Mouse (Mus musculus): Measurements from ENCODE around the gene Bcat1. TPM values are rescaled to one million over a fixed set of nuclear protein-coding genes. Genes with fewer than 3 reads are reported as not detected.

Bcat1 gene
- total RNA-seq, 2 experiments from 2014 or later: 6.8 to 8.8 TPM

DNA sequence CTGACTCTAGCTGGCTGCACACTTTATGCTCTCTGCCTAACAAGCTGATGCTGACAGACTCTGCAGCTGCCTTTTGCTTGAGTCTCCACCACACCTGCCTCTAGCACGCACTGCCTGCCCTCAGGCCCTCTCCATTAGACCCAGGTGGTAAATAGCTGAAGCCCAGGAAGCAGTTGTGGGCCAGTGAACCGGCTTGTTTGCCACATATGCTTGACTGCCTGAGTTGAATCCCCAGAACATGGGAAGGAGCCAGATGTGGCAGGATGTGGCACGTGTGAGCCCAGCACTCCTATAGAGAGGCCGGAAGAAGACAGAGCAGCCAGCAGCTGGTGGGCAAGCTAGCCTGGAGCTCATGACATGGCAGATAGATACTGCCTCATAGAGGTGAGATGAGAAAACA lies 55.4 kb downstream of the Bcat1 start:
- intact Hi-C loops (cut with DNase I; ENCODE audit: low total_unique reads): no loop called here
- no peak for DNase-seq

DNA sequence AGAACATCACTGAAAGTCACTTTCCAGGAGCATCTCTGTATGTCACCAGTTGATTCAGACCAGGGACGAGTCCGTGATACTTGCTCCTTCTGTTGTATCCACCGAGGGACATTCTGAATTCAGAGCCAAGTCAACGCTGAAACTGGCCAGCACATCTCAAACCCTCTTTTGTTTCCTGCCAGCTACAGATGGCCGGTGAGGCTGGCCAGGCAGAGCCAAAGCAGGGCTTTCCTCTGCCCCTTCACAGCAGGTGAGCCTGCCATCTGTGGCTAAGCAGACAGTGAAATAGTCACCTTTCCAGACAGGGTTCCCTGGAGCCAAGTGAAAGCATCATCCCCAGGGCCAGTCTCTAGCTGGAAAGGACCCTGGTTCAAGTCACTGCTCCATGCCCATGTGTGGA lies 57.7 kb downstream of the Bcat1 start:
- intact Hi-C loops (cut with DNase I; ENCODE audit: low total_unique reads): no loop called here

DNA sequence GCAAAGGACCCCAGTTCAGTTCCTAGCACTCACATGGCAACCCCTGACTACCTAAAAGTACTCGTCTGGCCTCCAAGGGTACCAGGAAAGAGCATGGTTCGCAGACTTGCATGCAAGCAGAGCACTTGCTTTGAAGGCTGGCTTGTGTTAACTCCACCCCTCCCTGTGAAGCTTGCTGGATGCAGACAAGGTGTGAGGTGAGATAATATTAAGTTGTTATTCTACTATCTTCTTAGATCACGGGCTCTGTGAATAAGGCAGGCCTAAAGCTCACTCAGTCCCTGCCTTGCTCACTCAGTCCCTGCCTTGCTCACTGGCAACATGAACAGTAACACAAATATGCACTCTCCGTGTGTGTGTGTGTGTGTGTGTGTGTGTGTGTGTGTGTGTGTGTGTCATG lies 58.5 kb downstream of the Bcat1 start:
- intact Hi-C loops (cut with DNase I; ENCODE audit: low total_unique reads): no loop called here
- DNase-seq: no peak

More for the DNA sequence above, 57.7 kb downstream of the Bcat1 start:
- DNase-seq: no peak

DNA sequence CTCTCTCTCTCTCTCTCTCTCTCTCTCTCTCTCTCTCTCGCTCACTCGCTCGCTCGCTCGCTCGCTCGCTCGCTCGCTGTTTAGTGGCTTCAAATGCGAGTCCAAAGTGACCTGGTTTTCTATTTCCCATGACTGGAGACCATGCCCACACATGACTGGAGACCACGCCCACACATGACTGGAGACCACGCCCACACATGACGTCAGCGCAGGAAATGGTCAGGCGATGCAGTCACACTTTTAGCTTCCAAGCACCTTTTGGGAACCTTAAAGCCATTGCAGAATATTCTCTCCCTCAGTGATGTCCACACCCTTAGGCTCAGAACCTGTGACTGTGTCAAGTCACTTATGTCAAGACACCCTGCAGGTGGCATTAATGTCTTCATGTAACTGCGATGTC lies 59.3 kb downstream of the Bcat1 start:
- intact Hi-C loops (cut with DNase I; ENCODE audit: low total_unique reads): no loop called here
- DNase-seq: no peak

DNA sequence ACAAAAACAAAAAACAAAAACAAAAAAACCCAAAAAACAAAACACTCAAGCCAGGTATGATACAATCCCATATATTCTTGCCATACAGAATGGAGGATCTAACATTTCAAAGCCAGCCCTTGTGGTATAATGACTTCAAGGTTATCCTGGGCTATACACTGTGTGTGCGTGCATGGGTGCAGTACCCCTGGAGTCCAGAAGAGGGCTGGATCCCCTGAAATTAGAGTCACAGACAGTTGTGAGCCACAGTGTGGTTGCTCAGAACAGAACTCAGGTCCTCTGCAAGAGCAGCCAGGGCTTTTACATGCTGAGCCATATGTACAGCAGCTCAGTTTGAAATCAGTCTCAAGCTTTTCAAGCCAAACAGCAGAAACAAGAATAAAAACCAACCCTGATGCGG lies 61.0 kb downstream of the Bcat1 start:
- intact Hi-C loops (cut with DNase I; ENCODE audit: low total_unique reads): no loop called here
- no peak for DNase-seq

DNA sequence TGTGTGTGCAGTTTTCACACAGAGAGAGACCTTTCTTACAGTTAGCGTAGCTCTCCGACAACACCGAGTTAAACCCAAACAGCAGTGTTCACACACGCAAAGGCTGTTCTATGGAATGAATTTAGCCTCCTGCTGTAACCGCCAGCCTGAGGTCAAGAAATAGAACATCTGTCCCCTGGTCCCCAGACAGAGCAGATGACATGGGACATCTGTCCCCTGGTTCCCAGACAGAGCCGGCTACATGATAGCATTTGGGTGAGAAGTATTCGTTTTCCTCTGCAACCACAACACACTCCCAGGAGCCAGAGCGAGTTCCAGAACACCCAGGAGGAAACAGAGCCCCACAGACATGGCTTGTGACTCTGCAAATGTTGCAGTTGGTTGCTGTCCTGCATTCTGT lies 63.3 kb downstream of the Bcat1 start:
- intact Hi-C loops (cut with DNase I; ENCODE audit: low total_unique reads): no loop called here
- DNase-seq: no peak

DNA sequence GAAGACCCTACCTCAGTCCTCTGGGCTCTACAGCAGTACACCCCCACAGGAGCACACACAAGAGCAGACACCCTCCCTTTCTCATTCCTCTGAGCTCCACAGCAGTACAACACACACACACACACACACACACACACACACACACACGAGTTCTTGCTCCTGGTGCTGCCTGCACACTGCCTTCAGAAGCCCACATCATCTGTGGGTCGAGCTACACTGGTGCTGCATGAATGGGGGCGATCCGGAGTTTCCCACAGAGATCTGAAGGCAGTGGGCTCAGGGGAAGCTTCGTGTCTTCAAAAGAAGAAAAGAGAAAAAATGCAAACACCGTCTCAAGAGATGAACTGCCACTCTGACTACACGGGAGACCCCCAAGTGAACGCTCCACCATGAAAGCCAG lies 64.8 kb downstream of the Bcat1 start:
- intact Hi-C loops (cut with DNase I; ENCODE audit: low total_unique reads): no loop called here
- DNase-seq: no peak

DNA sequence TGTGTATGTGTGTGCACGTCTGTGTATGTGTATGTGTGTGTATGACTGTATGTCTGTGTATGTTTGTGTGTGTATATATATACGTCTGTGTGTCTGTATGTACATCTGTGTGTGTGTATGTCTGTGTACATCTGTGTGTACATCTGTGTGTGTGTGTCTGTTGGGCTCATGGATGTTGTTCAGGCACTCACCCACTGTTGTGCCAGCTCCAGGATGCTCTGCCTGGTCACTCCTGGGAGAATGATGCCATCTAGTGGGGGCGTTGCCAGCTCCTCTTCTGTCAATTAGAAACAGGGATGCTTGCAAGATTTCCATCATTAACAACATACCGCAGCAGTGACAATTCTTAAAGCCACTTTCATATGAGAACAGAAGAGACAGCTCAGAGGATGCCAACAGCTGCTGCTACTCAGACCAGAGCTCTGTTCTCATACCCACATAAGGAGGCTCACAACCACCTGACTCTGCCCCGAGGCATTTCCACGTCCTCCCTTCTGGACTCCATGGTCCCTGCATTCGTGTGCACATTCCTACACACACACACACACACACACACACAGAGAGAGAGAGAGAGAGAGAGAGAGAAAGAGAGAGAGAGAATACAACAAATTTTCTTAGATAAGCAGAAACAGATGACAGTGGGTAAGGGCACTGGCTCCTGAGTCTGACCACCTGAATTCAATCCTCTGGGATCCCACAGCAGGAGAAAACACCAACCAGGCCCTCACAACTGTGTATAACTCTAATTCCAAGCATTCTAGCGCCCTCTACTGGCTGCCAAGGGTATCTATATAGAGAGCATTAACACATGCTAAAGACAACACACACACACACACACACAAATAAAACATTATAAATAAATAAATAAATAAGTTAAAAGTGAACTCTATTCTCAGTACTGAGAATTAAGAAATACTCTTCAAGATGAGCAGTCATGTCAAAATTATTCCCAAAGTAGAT lies 65.8 kb downstream of the Bcat1 start:
- intact Hi-C loops (cut with DNase I; ENCODE audit: low total_unique reads): no loop called here
- DNase-seq: no peak

DNA sequence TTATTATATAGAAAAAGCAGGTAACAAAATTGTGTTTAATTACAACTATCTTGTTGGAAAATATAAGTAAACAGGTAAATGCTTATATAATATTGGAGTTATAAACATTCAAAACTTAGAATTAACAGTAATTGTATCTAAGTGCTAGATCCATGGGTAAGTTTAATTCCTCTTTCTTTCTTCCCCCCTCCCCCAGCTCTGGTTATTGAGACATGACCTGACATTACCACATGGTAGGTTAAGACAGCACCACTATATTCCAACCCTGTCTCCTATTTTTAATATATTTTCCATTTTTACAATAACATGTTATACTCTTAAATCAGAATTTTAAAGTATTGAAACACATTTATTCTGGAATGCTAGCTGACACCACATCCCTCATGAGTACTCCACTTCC lies 72.5 kb downstream of the Bcat1 start:
- DNase-seq: no peak
- intact Hi-C loops (cut with DNase I; ENCODE audit: low total_unique reads): no loop called here

DNA sequence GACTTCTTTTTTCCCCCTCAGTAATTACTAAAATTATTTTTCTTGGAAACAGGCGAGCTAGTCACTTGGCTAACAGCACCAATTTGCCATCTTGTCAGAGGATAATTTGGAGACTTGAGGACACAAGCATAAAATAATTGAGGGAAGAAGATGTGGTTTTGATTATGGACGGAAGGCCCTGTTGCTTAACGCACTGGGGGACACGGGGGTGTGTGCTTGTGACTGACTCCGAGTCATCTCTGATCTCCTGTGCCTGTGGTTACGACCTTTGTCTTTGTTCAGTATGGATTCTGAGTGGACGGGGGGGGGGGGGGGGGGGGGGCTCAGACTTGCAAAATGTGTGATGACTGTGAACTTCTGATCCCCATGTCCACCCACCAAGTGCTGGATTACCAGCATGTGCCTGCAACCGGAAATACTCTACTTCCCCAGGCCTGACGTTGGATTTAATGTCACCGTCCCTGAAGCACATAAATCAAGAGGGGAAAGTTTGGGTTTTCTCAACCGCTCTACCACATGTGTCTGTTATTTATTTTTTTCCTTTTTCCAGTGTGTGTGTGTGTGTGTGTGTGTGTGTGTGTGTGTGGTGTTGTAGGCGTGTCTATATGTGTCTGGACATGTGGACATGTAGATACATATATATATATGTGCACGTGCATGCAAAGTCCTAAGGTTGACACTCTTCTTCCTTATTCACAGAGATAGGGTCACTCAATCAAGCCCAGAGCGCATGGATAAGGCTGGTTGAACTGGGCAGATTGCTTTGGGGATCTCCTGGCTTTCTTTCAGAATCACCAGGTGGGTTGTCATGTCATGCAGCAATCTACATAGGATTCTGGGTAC lies 73.7 kb downstream of the Bcat1 start:
- intact Hi-C loops (cut with DNase I; ENCODE audit: low total_unique reads): no loop called here

DNA sequence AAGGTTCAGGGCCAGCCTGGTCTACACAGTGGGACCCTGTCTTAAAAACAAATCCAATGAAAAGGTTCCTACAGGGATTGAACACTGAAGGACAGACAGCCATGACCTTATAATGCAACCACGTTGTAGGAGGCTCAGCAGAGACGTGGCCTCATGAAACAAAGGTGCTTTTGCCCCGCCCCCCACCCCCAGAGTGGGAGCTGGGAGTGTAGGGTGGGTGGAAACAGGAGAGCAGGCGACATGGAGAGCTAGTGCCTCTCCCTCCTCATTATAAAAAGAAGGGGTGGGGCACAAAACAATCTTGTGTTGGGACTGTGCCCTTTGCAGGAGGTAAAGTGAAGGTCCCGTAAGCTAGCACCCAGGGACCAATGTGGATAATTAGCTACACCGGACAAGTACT lies 74.5 kb downstream of the Bcat1 start:
- intact Hi-C loops (cut with DNase I; ENCODE audit: low total_unique reads): no loop called here
- no peak for DNase-seq

More for the DNA sequence above, 73.7 kb downstream of the Bcat1 start:
- DNase-seq: no peak

DNA sequence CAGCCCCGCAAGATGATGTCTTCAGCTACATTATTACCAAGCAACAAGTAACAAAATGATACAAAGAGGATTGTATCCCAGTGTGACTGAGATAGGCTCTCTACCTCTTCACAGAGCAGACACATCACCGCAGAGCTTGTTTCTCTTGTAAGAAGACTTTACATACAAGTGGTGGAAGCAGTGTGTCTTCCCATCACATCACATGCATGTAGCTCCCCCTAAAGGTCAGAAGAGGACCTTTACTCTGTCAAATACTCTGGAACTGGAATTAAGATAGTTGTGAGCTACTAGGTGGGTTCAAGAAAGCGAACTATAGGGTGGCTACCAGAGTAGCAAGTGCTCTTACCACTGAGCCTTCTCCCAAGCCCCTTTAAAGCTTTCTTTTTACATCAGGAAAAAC lies 78.8 kb downstream of the Bcat1 start:
- no peak for DNase-seq
- intact Hi-C loops (cut with DNase I; ENCODE audit: low total_unique reads): no loop called here

DNA sequence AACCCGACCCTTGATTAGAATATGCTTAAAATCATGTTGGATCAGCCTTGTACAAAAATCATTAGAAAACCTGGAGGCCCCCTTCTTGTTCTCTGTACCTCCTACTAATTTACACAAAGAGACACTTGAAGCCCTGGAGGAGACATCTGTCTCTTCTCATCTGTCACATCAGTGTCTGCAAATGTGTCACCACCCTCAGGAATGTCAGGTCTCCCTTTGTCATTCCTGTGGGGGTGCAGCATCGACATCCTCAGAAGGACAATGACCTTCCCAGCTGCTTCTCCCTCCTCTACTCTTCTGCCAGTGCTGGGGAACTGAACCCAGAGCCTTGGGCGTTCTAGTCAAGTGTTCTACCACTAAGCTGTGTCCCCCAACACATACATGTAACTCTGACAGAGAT lies 83.9 kb downstream of the Bcat1 start:
- intact Hi-C loops (cut with DNase I; ENCODE audit: low total_unique reads): no loop called here
- no peak for DNase-seq

DNA sequence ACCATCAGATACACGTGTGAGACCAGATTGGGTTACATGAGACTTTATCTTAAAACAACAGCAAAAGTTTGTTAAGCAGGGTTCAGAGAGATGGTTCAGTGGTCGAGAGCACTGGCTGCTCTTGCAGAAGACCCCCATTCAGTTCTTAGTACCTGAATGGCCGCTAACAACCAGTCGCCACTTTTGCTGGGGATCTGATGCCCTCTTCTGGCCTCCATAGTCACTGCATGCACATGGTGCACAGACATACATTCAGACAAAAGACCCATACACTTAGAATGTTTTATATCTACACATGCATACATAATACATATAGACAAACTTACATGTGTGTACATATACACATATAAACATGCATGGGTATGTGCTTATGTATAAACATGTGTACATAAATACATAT lies 86.8 kb downstream of the Bcat1 start:
- no peak for DNase-seq

DNA sequence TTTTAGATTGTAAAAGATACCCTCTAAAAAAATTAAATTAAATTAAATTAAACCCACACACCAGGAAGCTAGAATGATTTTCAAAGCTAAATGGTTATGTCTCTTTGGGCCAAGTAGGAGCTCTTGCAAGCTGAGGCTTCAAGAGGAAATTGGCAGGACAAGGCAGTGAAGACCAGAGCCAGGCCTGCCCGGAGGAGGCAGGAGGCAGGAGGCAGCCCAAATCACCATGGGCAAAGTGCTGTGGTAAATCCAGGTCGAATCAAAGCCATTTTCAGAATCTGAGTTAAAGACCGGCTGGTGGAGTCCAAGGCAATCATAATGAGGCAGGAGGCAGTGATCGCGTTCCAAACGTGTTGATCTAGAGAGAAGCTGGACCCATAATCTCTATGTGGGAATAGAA lies 88.3 kb downstream of the Bcat1 start:
- DNase-seq: no peak
- intact Hi-C loops (cut with DNase I; ENCODE audit: low total_unique reads): no loop called here

More for the DNA sequence above, 86.8 kb downstream of the Bcat1 start:
- intact Hi-C loops (cut with DNase I; ENCODE audit: low total_unique reads): no loop called here

DNA sequence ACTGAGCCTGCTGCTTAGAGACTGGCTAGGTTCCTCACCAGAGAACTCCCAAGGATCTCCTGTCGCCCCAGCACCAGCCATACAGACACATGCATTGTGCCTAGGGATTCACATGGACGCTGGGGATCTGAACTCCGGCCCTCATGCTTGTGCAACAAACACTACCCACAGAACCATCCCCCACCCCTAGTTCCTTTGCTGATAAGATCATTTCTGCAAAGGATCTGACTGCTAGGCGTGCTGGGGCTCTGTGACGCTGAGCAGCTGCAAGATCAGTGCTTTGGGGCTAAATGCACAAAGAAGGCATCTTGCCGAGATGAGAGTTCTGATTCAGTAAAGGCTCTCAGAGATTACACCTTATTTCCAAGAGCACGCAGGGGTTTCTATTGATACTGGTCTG lies 88.8 kb downstream of the Bcat1 start:
- no peak for DNase-seq
- intact Hi-C loops (cut with DNase I; ENCODE audit: low total_unique reads): no loop called here

DNA sequence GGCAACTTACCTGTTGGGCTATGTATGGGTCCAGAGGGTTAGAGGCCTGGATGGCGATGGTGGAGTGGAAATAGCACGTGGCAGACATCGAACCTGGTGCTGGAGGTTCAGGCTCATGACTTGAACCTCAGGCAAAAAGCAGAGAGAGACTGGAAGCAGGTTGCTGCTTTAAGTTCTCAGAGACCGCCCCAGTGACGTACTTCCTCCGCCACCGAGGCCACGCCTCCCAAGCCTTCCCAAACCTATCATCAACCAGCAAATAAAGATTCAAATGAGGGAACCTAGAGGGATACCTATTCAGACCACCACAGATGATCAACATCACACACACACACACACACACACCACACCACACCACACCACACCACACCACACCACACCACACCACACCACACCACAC lies 91.8 kb downstream of the Bcat1 start:
- no peak for DNase-seq
- intact Hi-C loops (cut with DNase I; ENCODE audit: low total_unique reads): no loop called here

DNA sequence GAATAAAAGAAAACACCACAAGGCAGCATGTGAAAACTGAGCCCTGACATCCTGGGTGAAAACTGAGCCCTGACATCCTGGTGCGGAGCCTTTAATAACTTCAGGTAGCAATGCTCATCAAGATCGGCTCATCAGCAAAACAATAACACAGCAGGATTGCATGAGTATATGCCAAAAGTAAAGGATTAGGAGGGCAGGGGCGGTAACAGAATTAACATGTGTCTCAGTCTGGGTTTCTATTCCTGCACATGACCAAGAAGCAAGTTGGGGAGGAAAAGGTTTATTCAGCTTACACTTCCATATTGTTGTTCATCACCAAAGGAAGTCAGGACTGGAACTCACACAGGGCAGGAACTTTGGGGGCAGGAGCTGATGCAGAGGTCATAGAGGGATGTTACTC lies 93.9 kb downstream of the Bcat1 start:
- intact Hi-C loops (cut with DNase I; ENCODE audit: low total_unique reads): no loop called here
- no peak for DNase-seq

DNA sequence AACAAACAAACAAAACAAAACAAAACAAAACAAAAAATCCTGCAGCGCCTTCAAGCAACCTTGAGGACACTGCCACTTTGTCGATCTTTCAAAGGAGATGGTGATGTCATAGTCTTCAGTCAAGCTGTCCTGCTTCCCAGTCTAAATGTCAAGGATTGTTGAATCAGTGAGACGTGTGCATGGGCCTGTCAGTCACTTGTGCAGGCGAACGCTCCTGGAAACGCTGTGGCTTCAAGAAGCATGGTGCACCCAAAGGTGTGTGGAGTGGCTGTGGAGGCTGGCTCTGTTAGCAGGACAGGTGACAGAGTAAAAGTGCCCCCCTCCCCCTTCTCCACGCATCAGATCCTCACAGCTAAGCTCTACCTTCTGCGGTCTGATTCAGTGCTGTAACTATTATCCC lies 103.6 kb downstream of the Bcat1 start:
- intact Hi-C loops (cut with DNase I; ENCODE audit: low total_unique reads): no loop called here
- DNase-seq: no peak

DNA sequence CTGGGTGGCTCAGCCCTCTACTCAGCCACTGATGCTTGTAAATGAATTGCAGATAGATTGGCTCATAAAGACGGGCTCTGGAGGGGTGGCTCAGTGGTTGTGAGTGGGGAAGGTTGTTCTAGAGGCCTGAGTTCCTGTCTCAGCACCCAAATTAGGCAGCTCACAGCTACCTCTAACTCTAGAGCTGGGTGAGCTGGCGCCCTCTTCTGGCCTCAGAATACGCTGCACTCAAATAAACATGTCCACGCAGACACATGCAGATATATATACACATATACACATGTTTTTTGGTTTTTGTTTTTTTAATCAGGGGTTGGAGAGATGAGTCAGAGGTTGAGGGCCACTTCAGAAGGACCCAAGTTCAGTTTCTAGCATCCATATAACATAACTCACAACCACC lies 105.1 kb downstream of the Bcat1 start:
- intact Hi-C loops (cut with DNase I; ENCODE audit: low total_unique reads): no loop called here
- DNase-seq: no peak

DNA sequence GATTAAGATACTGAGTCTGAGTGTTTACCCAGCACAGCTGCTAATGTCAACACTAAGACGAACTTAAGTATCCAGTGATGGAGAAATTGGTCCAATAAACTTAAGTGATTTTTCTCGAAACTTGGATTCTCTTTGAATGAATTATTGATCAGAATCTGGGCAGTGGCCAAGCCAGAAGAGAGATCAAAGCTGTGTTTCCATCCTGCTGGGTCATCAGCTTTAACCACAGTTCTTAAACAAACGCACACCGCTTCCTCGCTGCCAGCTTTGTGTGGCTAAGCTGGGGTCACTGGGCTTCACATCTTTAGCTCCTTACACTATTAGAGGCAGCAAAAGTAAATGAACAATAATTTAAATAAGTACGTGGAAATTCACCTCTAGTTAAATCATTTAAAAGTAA lies 108.4 kb downstream of the Bcat1 start:
- DNase-seq: no peak
- intact Hi-C loops (cut with DNase I; ENCODE audit: low total_unique reads): no loop called here
